Mouse (Mus musculus): ENCODE results near the gene Gatm.

Gene Gatm

GRCm38 (mm10) chr2:122605829-122606228, 5.3 kb downstream of the Gatm start:
- DNase-seq: no peak

- no peak for DNase-seq
Observed at GRCm38 (mm10) chr2:122601354-122601753, 9.7 kb downstream of the Gatm start.

GRCm38 (mm10) chr2:122599736-122600135, 11.4 kb downstream of the Gatm start:
- no peak for DNase-seq

GRCm38 (mm10) chr2:122595461-122595860, 15.6 kb downstream of the Gatm start:
- peak in 1 of 2 experiments; percentile 17 for DNase-seq

- DNase-seq: no peak
Observed at GRCm38 (mm10) chr2:122591213-122591612, 19.9 kb downstream of the Gatm start.

GRCm38 (mm10) chr2:122590351-122590750, 20.8 kb downstream of the Gatm start:
- DNase-seq: peak; percentile 26 to 65

- DNase-seq: no peak
Observed at GRCm38 (mm10) chr2:122587861-122588519, 23.1 kb downstream of the Gatm start.

- DNase-seq: no peak
Observed at GRCm38 (mm10) chr2:122586258-122586657, 24.8 kb downstream of the Gatm start.

- no peak for DNase-seq
Observed at GRCm38 (mm10) chr2:122582324-122582723, 28.8 kb downstream of the Gatm start.

GRCm38 (mm10) chr2:122581361-122582017, 29.6 kb downstream of the Gatm start:
- DNase-seq: no peak

- DNase-seq: no peak
Observed at GRCm38 (mm10) chr2:122580426-122580825, 30.7 kb downstream of the Gatm start.

GRCm38 (mm10) chr2:122577316-122577715, 33.8 kb downstream of the Gatm start:
- DNase-seq: peak; percentile 26 to 65

- no peak for DNase-seq
Observed at GRCm38 (mm10) chr2:122576295-122576694, 34.8 kb downstream of the Gatm start.

- DNase-seq: peak; percentile 85 to 90
Observed at GRCm38 (mm10) chr2:122575470-122575869, 35.6 kb downstream of the Gatm start.

GRCm38 (mm10) chr2:122572438-122572837, 38.7 kb downstream of the Gatm start:
- DNase-seq: no peak

- no peak for DNase-seq
Observed at GRCm38 (mm10) chr2:122571326-122571725, 39.8 kb downstream of the Gatm start.

- no peak for DNase-seq
Observed at GRCm38 (mm10) chr2:122570430-122570829, 40.7 kb downstream of the Gatm start.

- DNase-seq: peak; percentile 39 to 66
Observed at GRCm38 (mm10) chr2:122569439-122569838, 41.7 kb downstream of the Gatm start.

- DNase-seq: no peak
Observed at GRCm38 (mm10) chr2:122562251-122562650, 48.9 kb downstream of the Gatm start.

- no peak for DNase-seq
Observed at GRCm38 (mm10) chr2:122561221-122561620, 49.9 kb downstream of the Gatm start.

GRCm38 (mm10) chr2:122558317-122558716, 52.8 kb downstream of the Gatm start:
- DNase-seq: peak in 1 of 2 experiments; percentile 31
